Mouse (Mus musculus) liver, embryonic 11.5 days (tissue): ENCODE measurements around the gene Pgf. TPM values are rescaled to one million over a fixed set of nuclear protein-coding genes. Genes with fewer than 3 reads are reported as not detected.

Source experiments
- ATAC-seq: fragments of 200-750 bp; cut with Nextera tagmentation; replicated peaks from 2 replicates; pipeline ENCODE4 v1.8.0; 2017; ENCODE audit warnings: moderate number of reproducible peaks, mild to moderate bottlenecking, moderate TSS enrichment, moderate library complexity; ENCODE audit not compliant: low FRiP score
- DNase-seq: peaks from one replicate; pipeline ENCODE4 v3.0.0-alpha.2; 2017; ENCODE audit warnings: low spot score
- H3K27ac ChIP-seq: fragments of 300-500 bp; sonication (generic); 2 replicates; pipeline ENCODE4 v1.5.1; 2014; ENCODE audit warnings: mild to moderate bottlenecking, low read depth, low read length, control low read depth
- H3K27me3 ChIP-seq: fragments of 300-500 bp; sonication (generic); replicated peaks from 2 replicates; pipeline ENCODE4 v1.6.1; 2014; ENCODE audit warnings: low read length, mixed read lengths; ENCODE audit not compliant: control insufficient read depth, insufficient read depth
- H3K36me3 ChIP-seq: fragments of 300-500 bp; sonication (generic); 2 replicates; pipeline ENCODE4 v1.6.1; 2014; ENCODE audit warnings: mild to moderate bottlenecking, low read length, moderate library complexity, mixed read lengths; ENCODE audit not compliant: control insufficient read depth, insufficient read depth
- H3K4me1 ChIP-seq: fragments of 300-500 bp; sonication (generic); replicated peaks from 2 replicates; pipeline ENCODE4 v1.6.1; 2014; ENCODE audit warnings: low read length, mixed read lengths; ENCODE audit not compliant: control insufficient read depth, insufficient read depth
- H3K4me2 ChIP-seq: fragments of 300-500 bp; sonication (generic); 2 replicates; pipeline ENCODE4 v1.6.1; 2014; ENCODE audit warnings: mild to moderate bottlenecking, control low read depth, moderate library complexity
- H3K4me3 ChIP-seq: fragments of 300-500 bp; sonication (generic); 2 replicates; pipeline ENCODE4 v1.5.1; 2014; ENCODE audit warnings: low read depth, low read length, control low read depth
- H3K9ac ChIP-seq: fragments of 300-500 bp; sonication (generic); 2 replicates; pipeline ENCODE4 v1.6.1; 2014; ENCODE audit warnings: low read depth, low read length, control low read depth
- H3K9me3 ChIP-seq: fragments of 300-500 bp; sonication (generic); 2 replicates; pipeline ENCODE4 v1.6.1; 2016; ENCODE audit warnings: low read length, inconsistent platforms, mixed read lengths; ENCODE audit not compliant: control insufficient read depth
- WGBS: fragments of 180-500 bp; shearing (Covaris S2); extraction: QIAGEN DNeasy Blood & Tissue Kit; methylation state at CpG from one replicate; pipeline ENCODE4 v1.1.7; 2014; 5-methylcytosine and 5-hydroxymethylcytosine counted together
- polyA plus RNA-seq: library from polyadenylated mRNA; unstranded; fragments of >200 nt; fragmentation: Nextera tagmentation; extraction: Ambion mirVana; gene quantifications from 2 replicates; pipeline ENCODE4 v1.2.1, GENCODE M21; 2014

The Pgf gene
- polyA plus RNA-seq, 1 experiment from 2014 or later, result 5.7 TPM

DNA sequence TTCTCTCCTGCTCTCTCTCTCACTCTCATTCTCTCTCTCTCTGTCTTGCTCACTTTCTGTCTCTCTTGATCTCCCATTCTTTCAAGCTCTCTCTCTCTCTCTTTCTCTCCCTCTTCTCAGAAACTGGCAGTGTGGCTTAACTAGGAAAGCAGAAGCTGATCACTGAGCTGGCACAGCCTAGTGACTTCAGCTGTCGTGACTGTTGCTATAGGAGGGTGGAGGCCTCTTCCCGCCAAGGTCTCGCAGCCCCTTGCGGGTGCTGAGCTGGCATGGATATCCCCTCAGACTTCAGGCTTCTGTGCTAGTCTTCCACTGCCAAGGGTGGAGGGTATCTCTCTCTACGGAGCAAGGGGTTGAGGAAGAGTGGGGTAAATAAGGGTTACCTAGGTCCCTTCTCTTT, 5.3 kb upstream of the Pgf start:
- H3K27me3 ChIP-seq, result peaks cover 30% of the 10 kb centered on the region
- H3K9ac ChIP-seq, result no peak overlapping the region
- no peaks in the 10 kb centered on the region for H3K36me3 ChIP-seq
- ATAC-seq (no peak), DNase-seq (no peak)
- no peaks in the 10 kb centered on the region; the same call in 1 of the 2 replicates for H3K4me1 ChIP-seq
- no peak overlapping the region for H3K4me2 ChIP-seq
- H3K4me3 ChIP-seq, result no peak overlapping the region
- no peak overlapping the region for H3K27ac ChIP-seq
- WGBS, result 62% methylated on average over 5 of the region's 5 CpGs
- H3K9me3 ChIP-seq, result no peaks in the 10 kb centered on the region

DNA sequence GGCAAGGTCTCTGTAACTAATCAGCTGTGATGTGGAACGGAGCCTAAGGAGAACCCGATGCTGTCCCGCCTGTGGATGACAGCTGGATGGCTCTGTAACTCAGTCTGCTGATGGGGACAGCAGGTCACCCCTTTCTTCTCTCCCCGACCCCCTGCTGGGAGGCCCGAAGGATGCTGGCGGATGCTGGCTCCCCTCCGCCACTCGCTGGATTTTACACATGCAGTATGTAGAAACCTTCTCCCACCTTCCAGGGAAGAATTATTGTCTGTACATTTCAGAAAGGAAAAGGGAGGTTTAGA, 4.7 kb upstream of the Pgf start:
- Histone ChIP-seq H3K27ac (no peak overlapping the region), H3K27me3 (peaks cover 32% of the 10 kb centered on the region), H3K4me1 (peaks cover 4% of the 10 kb centered on the region), H3K4me3 (no peak overlapping the region), H3K36me3 (no peaks in the 10 kb centered on the region), H3K4me2 (no peak overlapping the region), H3K9me3 (no peaks in the 10 kb centered on the region), H3K9ac (no peak overlapping the region)
- no peak for ATAC-seq
- DNase-seq, result no peak
- WGBS, result 24% methylated on average over 8 of the region's 8 CpGs

DNA sequence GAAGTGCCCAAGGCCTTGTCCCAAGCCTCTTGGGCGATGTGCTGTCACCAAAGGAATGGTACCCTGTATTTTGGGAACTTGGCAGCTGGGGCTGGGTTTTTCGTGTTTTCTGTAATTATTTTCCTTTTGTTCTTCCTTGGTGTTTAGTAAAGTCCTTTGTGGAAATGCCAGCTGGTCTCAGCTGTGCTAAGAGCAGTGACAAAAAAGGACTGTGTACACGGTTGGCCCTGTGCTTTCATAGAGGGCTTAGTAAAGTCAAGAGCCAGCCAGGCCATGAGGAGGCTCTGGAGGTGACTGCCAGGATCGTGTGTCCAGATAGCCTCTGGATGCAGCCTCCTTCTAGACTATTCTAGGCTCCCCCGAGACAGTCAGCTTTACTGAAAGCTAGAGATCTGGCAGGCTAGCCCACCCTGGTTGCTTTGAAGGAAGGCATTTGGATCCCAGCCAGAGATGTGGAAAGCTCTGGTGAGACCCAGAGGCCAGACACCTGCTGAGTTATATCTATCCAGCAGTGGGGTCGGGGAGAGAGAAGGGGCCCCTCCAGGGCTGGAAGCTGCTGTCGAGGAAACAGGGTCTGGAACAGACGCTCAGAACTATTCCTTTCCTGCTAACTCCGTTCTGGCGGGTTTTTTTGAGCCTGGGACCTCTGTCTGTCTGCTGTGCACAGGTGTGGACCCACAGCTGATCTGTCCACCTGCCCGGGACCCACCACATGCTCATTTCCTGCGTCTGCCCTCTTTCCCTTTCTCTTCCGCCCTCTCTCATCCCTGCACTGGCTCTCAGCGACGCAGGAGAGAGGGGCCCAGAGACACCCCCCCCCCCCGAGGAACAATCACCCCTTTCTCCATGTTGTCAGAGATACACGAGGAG, 4.1 kb upstream of the Pgf start:
- WGBS, result 38% methylated on average over 17 of the region's 17 CpGs
- Histone ChIP-seq H3K4me2 (no peak overlapping the region), H3K9ac (no peak overlapping the region), H3K27me3 (peaks cover 32% of the 10 kb centered on the region), H3K27ac (no peak overlapping the region), H3K4me1 (peaks cover 9% of the 10 kb centered on the region), H3K4me3 (no peak overlapping the region), H3K9me3 (no peaks in the 10 kb centered on the region), H3K36me3 (no peaks in the 10 kb centered on the region)
- ATAC-seq (no peak), DNase-seq (no peak)

DNA sequence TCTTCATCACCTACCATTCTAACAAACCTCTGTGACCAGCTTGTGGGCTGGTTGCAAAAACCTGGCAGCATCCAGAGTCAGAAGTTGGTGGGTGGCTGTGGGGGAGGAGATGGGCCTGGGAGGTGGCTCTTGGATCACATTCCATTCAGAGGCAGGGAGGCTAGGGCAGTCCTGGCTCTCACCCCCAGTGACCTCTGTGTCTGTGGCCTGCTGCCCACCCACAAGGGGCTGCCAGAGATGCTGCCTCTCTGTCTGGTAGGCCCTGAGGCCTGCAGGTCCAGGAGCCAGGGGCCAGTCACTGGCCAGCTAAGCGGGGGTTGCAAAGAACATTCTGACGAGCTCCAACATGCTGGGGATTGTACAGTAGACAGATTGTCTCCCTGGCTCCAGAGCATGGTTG, 704 bp upstream of the Pgf start:
- no peaks in the 10 kb centered on the region for H3K36me3 ChIP-seq
- ATAC-seq (no peak), DNase-seq (no peak)
- no peak overlapping the region for H3K9ac ChIP-seq
- no peak overlapping the region for H3K4me3 ChIP-seq
- H3K9me3 ChIP-seq, result no peaks in the 10 kb centered on the region
- H3K27ac ChIP-seq, result no peak overlapping the region
- H3K4me2 ChIP-seq, result no peak overlapping the region
- WGBS, result 65% methylated on average over 2 of the region's 2 CpGs
- H3K4me1 ChIP-seq, result peaks cover 23% of the 10 kb centered on the region
- H3K27me3 ChIP-seq, result peaks cover 47% of the 10 kb centered on the region

DNA sequence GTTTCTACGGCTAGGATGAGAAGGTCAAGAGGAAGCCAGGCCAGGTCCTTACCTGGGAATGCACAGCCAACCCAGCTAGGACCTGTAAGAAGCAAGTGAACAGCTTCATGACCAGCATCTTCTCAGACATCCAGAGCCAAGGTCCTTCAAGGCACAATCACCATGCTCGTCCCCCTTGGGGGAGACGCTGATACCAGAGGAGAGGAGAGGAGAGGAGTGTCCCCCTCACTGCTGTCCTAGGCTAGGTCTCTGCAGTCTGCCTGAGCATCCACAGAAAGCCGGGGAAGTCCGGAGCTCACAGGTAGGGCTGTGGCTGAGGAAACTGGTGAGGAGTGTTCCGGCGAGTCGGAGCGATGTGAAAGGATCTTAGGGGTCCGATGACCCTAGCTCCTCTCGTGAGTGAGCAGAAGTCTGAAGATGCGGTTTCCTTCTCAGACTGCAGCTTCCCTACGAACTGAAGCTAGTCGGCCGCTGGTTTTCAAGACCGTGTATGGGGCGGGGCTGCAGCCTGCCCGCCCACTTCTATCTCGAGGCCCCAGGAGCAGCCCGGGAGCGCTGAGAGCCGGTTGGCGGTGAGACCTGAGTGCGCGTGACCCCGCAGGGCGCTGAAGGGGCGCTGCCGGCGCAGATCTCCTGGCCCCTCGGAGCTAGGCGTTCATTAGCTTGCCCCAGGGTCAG, 605 bp downstream of the Pgf start:
- no peak overlapping the region for H3K27ac ChIP-seq
- H3K36me3 ChIP-seq, result no peaks in the 10 kb centered on the region
- no peak overlapping the region for H3K9ac ChIP-seq
- H3K4me3 ChIP-seq, result peak overlapping the region; percentile 38
- H3K4me1 ChIP-seq, result peaks cover 23% of the 10 kb centered on the region
- peaks cover 42% of the 10 kb centered on the region for H3K27me3 ChIP-seq
- no peaks in the 10 kb centered on the region for H3K9me3 ChIP-seq
- DNase-seq (peak; percentile 64), ATAC-seq (peak; percentile 75)
- WGBS, result 3% methylated on average over 32 of the region's 32 CpGs
- peak overlapping the region; percentile 66 for H3K4me2 ChIP-seq

- Histone ChIP-seq H3K9ac (0 out of 2 replicates have a peak overlapping the region, but pooled peaks have one; percentile 22), H3K4me1 (peaks cover 23% of the 10 kb centered on the region), H3K27ac (no peak overlapping the region)
These were observed 1.4 kb downstream of the Pgf start for GRCm38 (mm10) chr12:85175926-85176845.

DNA sequence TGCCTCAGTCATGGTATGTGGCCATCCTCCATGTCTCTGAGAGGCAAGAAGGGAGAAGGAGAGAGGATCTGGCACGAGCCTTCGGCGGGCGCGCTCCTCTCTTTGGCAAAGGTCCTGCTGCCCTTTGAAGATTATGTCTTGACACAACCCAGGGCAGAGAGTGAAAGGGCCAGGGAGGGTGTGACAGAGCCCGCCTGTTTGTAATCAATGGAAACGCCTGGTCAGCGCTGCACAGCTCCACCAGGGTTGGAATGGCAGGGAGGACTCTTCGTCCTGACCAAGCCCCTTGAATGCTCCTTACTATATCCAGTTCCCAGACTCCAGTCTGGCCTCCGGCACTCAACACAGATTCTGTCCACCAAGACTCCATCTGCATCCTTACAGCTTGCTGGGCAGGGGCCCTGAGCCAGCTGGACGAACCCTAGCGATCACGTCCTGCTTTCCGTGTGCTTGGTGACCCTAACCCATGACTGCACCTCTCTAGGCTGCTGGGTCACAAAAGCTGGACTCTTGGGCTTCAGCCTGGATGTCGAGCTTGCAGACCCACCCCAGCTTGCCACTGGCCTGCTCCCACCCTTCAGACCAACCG, 2.4 kb downstream of the Pgf start:
- ATAC-seq (no peak), DNase-seq (no peak)
- Histone ChIP-seq H3K9me3 (no peaks in the 10 kb centered on the region), H3K4me1 (peaks cover 23% of the 10 kb centered on the region), H3K36me3 (no peaks in the 10 kb centered on the region), H3K4me2 (peak overlapping the region; percentile 66), H3K27me3 (peaks cover 27% of the 10 kb centered on the region), H3K27ac (peak overlapping the region; percentile 32; the same call in 1 of the 2 replicates), H3K4me3 (peak overlapping the region; percentile 38), H3K9ac (0 out of 2 replicates have a peak overlapping the region, but pooled peaks have one; percentile 18)
- WGBS, result 38% methylated on average over 16 of the region's 16 CpGs

More at GRCm38 (mm10) chr12:85175926-85176845, 1.4 kb downstream of the Pgf start:
- no peaks in the 10 kb centered on the region for H3K9me3 ChIP-seq
- ATAC-seq (0 out of 2 replicates have a peak, but pooled peaks have one; percentile 22), DNase-seq (peak; percentile 73)
- H3K27me3 ChIP-seq, result peaks cover 34% of the 10 kb centered on the region
- peak overlapping the region; percentile 66 for H3K4me2 ChIP-seq
- peak overlapping the region; percentile 38 for H3K4me3 ChIP-seq
- 29% methylated on average over 11 of the region's 11 CpGs for WGBS
- no peaks in the 10 kb centered on the region for H3K36me3 ChIP-seq

DNA sequence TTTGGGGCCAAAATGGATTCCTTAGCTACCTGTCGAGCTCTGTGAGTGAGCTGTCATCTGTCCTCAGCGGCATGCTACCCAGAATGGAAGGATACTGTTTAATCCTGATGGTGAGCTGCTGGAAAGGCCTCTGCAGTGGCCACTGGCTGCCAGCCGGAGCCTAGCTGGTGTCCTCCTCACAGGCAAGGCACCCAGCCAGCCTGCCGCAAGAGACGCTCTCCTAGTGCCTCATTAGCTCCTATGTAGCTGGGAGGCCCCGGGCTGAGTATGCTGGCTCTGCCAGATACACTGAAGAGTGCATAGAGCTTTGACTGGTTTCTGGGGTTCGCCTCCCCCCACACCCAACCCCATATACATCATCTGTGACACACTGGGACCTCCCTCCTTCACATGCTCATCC, 3.6 kb downstream of the Pgf start:
- H3K4me2 ChIP-seq, result no peak overlapping the region
- WGBS, result 75% methylated on average over 7 of the region's 7 CpGs
- ATAC-seq, result no peak
- H3K9me3 ChIP-seq, result no peaks in the 10 kb centered on the region
- H3K9ac ChIP-seq, result no peak overlapping the region
- H3K27ac ChIP-seq, result no peak overlapping the region
- peaks cover 23% of the 10 kb centered on the region for H3K4me1 ChIP-seq
- no peak for DNase-seq
- no peaks in the 10 kb centered on the region for H3K36me3 ChIP-seq
- H3K27me3 ChIP-seq, result peaks cover 24% of the 10 kb centered on the region
- H3K4me3 ChIP-seq, result no peak overlapping the region
